Mouse (Mus musculus) hindbrain, postnatal 0 days (tissue): ENCODE measurements at regions not wholly inside any gene's neighbourhood (a gene's known extent, or its start where the extent isn't known, plus 50 kb on each side); places are given as distances from the start of the nearest gene placed in this dataset.

ENCODE experiments used
- ATAC-seq: fragments of 200-750 bp; cut with Nextera tagmentation; 2 replicates; pipeline ENCODE4 v1.8.0; 2017; ENCODE audit warnings: mild to moderate bottlenecking, moderate TSS enrichment, moderate library complexity
- DNase-seq: peaks from one replicate; pipeline ENCODE4 v3.0.0-alpha.2; 2015; ENCODE audit warnings: low spot score
- H3K27ac ChIP-seq: fragments of 300-500 bp; sonication (generic); 2 replicates; pipeline ENCODE4 v1.5.1; 2014; ENCODE audit warnings: mild to moderate bottlenecking
- H3K27me3 ChIP-seq: fragments of 300-500 bp; sonication (generic); 2 replicates; pipeline ENCODE4 v1.6.1; 2014; ENCODE audit warnings: low read length, mixed read lengths; ENCODE audit not compliant: insufficient read depth
- H3K36me3 ChIP-seq: fragments of 300-500 bp; sonication (generic); 2 replicates; pipeline ENCODE4 v1.6.1; 2014; ENCODE audit warnings: low read length, mixed read lengths; ENCODE audit not compliant: insufficient read depth
- H3K4me1 ChIP-seq: fragments of 300-500 bp; sonication (generic); 2 replicates; pipeline ENCODE4 v1.6.1; 2014; ENCODE audit warnings: antibody characterized with exemption, low read length, mixed read lengths; ENCODE audit not compliant: insufficient read depth
- H3K4me2 ChIP-seq: fragments of 300-500 bp; sonication (generic); 2 replicates; pipeline ENCODE4 v1.6.1; 2014; ENCODE audit warnings: low read depth, mild to moderate bottlenecking, low read length, moderate library complexity, mixed read lengths
- H3K4me3 ChIP-seq: fragments of 300-500 bp; sonication (generic); 2 replicates; pipeline ENCODE4 v1.5.1; 2014; ENCODE audit warnings: low read length
- H3K9ac ChIP-seq: fragments of 300-500 bp; sonication (generic); replicated peaks from 2 replicates; pipeline ENCODE4 v1.6.1; 2014; ENCODE audit warnings: mild to moderate bottlenecking, low read length, moderate library complexity, mixed read lengths
- H3K9me3 ChIP-seq: fragments of 300-500 bp; sonication (generic); 2 replicates; pipeline ENCODE4 v1.6.1; 2016; ENCODE audit warnings: low read length, mixed read lengths
- CTCF ChIP-seq: IDR thresholded peaks from 2 replicates; pipeline ENCODE4 v1.5.1; 2016; ENCODE audit warnings: antibody characterized with exemption, control low read depth, low read depth
- WGBS: fragments of 180-500 bp; shearing (Covaris S2); extraction: QIAGEN DNeasy Blood & Tissue Kit; methylation state at CpG from one replicate; pipeline ENCODE4 v1.1.7; 2014; 5-methylcytosine and 5-hydroxymethylcytosine counted together

DNA sequence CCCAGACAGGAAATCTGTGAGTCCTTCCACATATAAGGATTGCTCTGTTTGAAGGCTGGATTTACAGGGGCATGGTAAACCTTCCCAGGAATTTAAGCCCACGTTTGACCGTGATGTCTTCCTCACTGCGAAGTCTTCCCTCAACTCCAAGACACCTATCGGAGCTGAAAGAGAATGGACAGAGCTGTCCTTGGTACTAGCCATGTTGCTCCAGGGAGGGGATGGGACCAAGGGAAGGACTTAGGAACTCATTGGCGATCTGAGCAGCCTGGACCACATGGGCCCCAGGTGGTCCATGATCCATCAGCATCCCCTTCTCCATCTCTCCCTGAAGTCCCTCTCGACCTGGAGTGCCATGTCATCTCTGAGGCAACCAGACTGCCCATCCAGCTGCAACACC, 130.1 kb upstream of the Top1 start:
- no peak overlapping the region for H3K27ac ChIP-seq
- no peaks in the 10 kb centered on the region for H3K4me1 ChIP-seq
- 69% methylated on average over 6 of the region's 6 CpGs for WGBS
- no peak for DNase-seq
- no peak for TF ChIP-seq CTCF
- no peaks in the 10 kb centered on the region for H3K36me3 ChIP-seq
- H3K4me3 ChIP-seq, result no peak overlapping the region
- no peak overlapping the region for H3K4me2 ChIP-seq
- H3K9me3 ChIP-seq, result no peaks in the 10 kb centered on the region
- no peak overlapping the region for H3K9ac ChIP-seq
- ATAC-seq, result no peak
- H3K27me3 ChIP-seq, result no peaks in the 10 kb centered on the region

DNA sequence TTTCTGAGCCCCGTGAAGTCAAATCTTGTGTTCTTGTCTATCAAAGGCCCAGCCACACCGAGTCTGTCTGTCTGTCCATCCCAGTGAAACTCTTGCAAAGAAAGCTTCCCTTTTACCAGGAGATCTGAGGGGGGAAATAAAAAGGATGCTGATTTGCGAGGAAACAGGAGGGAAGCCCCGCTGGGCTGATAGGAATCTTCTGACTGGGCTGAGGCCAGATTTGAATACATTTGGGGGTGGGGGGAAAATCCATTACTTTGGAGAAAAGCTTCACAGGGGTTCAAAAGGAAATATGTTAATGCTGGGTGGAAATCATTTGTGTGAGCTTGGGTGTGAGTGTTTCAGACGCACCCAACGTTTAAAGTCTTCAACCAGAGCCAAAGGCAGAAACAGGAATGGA, 129.2 kb upstream of the Top1 start:
- H3K4me2 ChIP-seq, result no peak overlapping the region
- no peak for TF ChIP-seq CTCF
- H3K4me3 ChIP-seq, result no peak overlapping the region
- no peaks in the 10 kb centered on the region for H3K4me1 ChIP-seq
- no peak overlapping the region for H3K9ac ChIP-seq
- H3K9me3 ChIP-seq, result no peaks in the 10 kb centered on the region
- no peak for DNase-seq
- no peak for ATAC-seq
- no peak overlapping the region for H3K27ac ChIP-seq
- H3K27me3 ChIP-seq, result no peaks in the 10 kb centered on the region
- WGBS, result 16% methylated on average over 6 of the region's 6 CpGs
- no peaks in the 10 kb centered on the region for H3K36me3 ChIP-seq

DNA sequence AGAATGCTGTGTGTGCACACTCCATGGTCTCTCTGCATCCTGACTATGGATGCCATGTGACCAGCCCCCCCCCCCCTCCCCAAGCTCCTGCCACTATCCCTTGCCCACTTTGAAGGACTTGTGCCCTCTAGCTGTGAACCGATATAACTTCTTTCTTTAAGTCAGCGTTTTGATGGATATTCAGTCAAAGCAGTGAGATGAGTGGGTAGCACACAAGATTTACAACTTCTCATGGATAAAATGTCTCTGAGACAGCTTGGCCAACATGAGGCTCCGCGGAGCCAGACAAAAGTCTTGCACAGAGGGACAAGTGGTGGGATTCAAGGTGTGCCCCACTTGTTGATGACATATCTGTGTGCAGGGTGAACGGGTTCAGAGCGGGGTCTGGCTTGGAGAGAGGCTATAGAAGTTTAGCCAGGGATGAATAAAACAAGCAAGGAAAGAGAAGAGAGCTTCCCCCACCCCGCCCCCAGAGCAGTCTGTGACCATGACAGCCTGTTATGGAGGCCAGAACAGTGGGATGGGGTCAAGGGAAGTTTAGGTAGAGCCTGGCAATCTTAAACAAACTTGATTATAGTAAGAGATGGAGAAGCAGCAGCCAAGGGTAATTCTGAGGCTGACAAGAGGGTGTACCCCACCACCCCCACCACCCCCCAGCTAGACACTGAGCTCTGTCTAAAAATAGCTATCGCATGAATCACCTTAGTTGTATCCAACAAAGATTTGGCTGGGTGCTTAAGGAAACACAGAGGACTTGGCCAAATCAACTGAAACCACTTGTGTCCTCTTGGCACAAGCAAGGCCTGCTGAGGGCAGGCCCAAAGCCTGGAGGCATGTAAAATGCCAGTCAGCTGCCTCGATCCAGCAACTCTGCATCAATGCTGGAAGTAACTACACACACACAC, 120.1 kb upstream of the Top1 start:
- 0 out of 2 replicates have a peak, but pooled peaks have one; percentile 24 for TF ChIP-seq CTCF
- no peaks in the 10 kb centered on the region for H3K27me3 ChIP-seq
- no peak overlapping the region for H3K4me2 ChIP-seq
- H3K27ac ChIP-seq, result no peak overlapping the region
- H3K9ac ChIP-seq, result no peak overlapping the region
- whole genome bisulfite sequencing, result 72% methylated on average over 9 of the region's 9 CpGs
- DNase-seq (peak; percentile 9), ATAC-seq (no peak)
- no peaks in the 10 kb centered on the region for H3K36me3 ChIP-seq
- no peaks in the 10 kb centered on the region for H3K4me1 ChIP-seq
- H3K4me3 ChIP-seq, result no peak overlapping the region
- no peaks in the 10 kb centered on the region for H3K9me3 ChIP-seq

DNA sequence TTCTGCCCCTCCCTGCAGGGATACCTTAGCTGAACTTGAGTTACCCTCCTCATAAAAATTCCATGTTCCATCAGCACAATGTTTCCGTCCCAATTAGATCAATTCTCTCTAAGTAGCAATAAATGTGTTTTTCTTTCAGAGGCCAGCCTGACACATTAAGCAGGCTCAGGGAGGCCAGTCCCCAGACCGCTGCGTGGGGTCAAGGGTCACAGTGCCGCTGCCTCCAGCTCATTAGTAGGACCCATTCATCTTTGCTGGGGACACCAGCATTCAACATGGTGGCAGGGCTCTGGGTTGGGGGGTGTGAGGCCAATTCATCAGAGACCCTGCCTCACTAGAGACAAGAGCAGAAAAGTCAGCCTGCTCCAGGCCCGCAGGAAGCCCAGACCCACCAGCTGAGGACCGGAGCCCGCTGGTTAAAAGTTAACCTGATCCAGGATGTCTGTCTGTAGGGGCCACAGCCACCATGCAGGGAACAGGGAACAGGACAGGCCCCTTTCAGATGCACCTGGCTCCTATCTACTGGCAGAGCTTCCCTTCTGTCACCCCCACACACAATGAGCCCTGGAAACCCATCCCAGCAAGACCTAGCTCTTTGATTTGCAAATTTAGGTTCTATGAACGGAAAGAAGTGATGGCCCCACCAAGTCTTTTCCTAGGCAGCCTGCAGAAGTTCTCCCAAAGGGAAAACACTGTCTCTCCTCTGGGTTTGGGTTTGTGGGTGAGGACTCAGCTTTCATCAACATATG, 119.1 kb upstream of the Top1 start:
- WGBS, result 40% methylated on average over 8 of the region's 8 CpGs
- no peak for ATAC-seq

GRCm38 (mm10) chr2:160529306-160529705, 116.4 kb upstream of the Top1 start:
- Histone ChIP-seq H3K4me3 (no peak overlapping the region), H3K4me1 (no peaks in the 10 kb centered on the region), H3K27ac (no peak overlapping the region), H3K9me3 (no peaks in the 10 kb centered on the region), H3K36me3 (no peaks in the 10 kb centered on the region), H3K9ac (no peak overlapping the region), H3K27me3 (no peaks in the 10 kb centered on the region), H3K4me2 (no peak overlapping the region)
- no peak for ATAC-seq
- peak; percentile 16 for DNase-seq
- 47% methylated on average over 7 of the region's 7 CpGs for WGBS
- TF ChIP-seq CTCF, result no peak

More for the DNA sequence above, 119.1 kb upstream of the Top1 start:
- Histone ChIP-seq H3K4me3 (no peak overlapping the region), H3K36me3 (no peaks in the 10 kb centered on the region), H3K4me1 (no peaks in the 10 kb centered on the region), H3K9me3 (no peaks in the 10 kb centered on the region), H3K27ac (no peak overlapping the region), H3K9ac (no peak overlapping the region), H3K4me2 (no peak overlapping the region), H3K27me3 (no peaks in the 10 kb centered on the region)
- no peak for DNase-seq
- no peak for TF ChIP-seq CTCF

DNA sequence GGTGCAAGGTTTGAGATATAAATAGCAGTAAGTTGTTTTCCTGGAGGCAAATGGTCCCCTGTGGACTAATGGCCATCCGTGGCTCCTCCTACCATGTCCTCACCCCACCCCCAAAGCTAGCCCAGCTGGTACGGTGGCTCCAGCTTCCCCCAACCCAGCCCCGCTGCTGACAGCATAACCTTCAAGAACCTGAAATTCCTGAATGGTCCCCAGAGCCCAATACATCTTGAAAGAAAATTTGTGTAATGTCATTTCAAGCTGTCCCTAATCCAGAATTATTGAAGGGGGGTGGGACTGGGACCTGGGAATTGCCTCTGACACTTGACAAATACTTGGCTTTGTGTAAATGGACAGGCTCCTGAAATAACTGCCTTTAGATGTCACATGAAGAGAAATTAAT, 115.3 kb upstream of the Top1 start:
- no peak for TF ChIP-seq CTCF
- H3K27ac ChIP-seq, result no peak overlapping the region

More for the DNA sequence above, 115.3 kb upstream of the Top1 start:
- WGBS, result 39% methylated on average over 3 of the region's 3 CpGs
- Histone ChIP-seq H3K9ac (no peak overlapping the region), H3K4me3 (no peak overlapping the region), H3K4me2 (no peak overlapping the region), H3K27me3 (no peaks in the 10 kb centered on the region), H3K36me3 (no peaks in the 10 kb centered on the region), H3K9me3 (no peaks in the 10 kb centered on the region), H3K4me1 (no peaks in the 10 kb centered on the region)
- DNase-seq, result no peak
- ATAC-seq, result no peak
